Mouse (Mus musculus) embryonic fibroblast, embryonic 13.5 days (primary cell): Measurements from ENCODE around the gene Map3k12.

Experiments
- CTCF ChIP-seq: IDR thresholded peaks from 2 replicates; pipeline ENCODE4 v1.5.1; 2011; ENCODE audit warnings: mild to moderate bottlenecking, control low read depth, low read length, moderate library complexity, borderline replicate concordance; ENCODE audit not compliant: insufficient read depth
- POLR2A ChIP-seq: IDR thresholded peaks from 2 replicates; pipeline ENCODE4 v1.6.1; 2011; ENCODE audit warnings: low read depth, mild to moderate bottlenecking, control low read depth, low read length, moderate library complexity

DNA sequence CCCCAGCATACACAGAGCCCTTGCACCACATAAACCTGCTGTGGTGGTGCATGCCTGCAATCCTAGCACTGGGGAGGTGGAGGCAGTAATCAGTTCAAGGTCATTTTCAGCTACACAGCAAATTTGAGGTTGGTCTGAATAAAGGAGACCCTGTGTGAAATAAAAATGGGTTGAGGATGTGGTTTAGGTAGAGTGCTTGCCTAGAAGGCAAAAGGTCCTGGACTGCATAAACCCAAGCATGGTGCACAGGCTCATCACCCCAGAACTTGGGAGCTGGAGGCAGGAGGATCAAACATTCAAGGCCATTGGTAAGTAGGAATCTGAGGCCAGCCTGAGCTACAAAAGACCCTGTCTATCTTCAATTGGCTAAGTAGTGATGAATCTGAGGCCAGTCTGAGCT, 9.3 kb downstream of the Map3k12 start:
- TF ChIP-seq CTCF (no peak), POLR2A (no peak)
